Mouse (Mus musculus): Measurements from ENCODE around the gene 2310061N02Rik.

- TF ChIP-seq CTCF (IDR thresholded peaks at IDR 0.05 in 2 of 3, conservative IDR thresholded peaks at IDR 0.05 in 1 of 3; ENCODE audit: control insufficient read depth in 1 of 3, insufficient read depth in 1 of 3, low read depth in 2 of 3, low read length in 3 of 3, poor library complexity in 1 of 3, severe bottlenecking in 1 of 3) (no peak), TBP (IDR thresholded peaks at IDR 0.05; ENCODE audit: low read depth, low read length) (no peak), POLR2A (IDR thresholded peaks at IDR 0.05; ENCODE audit: control insufficient read depth in 1 of 2, insufficient read depth in 1 of 2, low read depth in 1 of 2, low read length in 2 of 2, poor library complexity in 1 of 2) (no peak), SIN3A (IDR thresholded peaks at IDR 0.05; ENCODE audit: low read length) (no peak), POLR2AphosphoS5 (IDR thresholded peaks at IDR 0.05; ENCODE audit: borderline replicate concordance, low read depth, low read length) (no peak), MAX (IDR thresholded peaks at IDR 0.05; ENCODE audit: low read length) (no peak), POLR2AphosphoS2 (IDR thresholded peaks at IDR 0.05; ENCODE audit: low read length) (no peak), TAL1 (IDR thresholded peaks at IDR 0.05; ENCODE audit: low read length) (no peak), USF1 (IDR thresholded peaks at IDR 0.05; ENCODE audit: low read depth, low read length) (no peak)
These were observed 11.5 kb downstream of the 2310061N02Rik start for GRCm38 (mm10) chr16:88696256-88696655.

All from MEL (cell line).